Mouse (Mus musculus): ENCODE measurements around the gene Nudcd2.
A peak's percentile ranks its signal among the peaks of the same experiment; 100 is the strongest.

The Nudcd2 gene

DNA sequence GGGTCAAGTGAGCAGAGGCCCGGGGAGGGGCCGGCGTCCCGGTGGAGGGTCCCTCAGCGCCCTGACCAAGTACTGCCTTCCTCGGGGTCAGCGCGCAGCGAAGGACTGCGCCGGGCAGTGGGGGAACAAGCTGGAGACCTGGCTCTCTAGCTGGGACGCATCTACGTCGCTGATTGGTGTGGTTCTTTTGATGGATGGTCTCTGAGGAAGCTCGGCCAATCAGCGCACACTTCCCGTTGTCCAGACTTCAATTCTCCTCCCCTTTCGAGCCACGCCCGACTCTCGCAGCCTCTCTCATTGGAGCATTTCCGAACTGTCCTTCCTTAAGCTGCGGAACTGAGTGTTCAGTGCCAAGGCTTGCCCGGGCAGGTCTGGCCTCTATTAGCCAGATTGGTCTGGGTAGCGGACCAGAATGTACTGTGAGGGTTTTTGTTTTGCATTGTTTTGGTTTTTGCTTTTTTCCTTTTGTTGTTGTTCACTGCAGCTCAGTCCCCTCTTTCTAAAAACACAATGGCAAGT, 21.7 kb downstream of the Nudcd2 start, which contains the start of gene Ccng1:
TSS of gene Ccng1 (minus strand) at position 203 of the 519 bp plus-strand sequence.
- DNase-seq (ENCODE audit: low spot score): peak; percentile 92

DNA sequence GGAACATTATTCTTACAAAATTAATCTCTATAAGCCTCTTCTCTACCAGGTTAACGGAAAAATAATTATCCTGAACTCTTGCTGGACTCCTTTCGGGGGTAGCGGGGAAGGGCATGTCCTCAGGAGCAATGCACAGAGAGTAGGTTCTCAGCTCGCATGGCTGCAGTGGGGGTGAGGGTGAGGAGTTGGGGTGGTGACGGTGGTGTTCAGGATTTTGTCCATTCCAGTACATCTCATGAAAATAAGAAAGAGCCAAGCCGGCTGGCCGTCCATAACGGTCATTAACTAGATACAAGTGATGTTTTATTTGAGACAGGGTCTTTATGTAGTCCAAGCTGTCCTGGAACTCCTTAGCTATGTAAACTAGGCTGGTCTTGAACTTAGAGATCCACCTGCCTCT, 22.5 kb downstream of the Nudcd2 start:
- DNase-seq (ENCODE audit: low spot score): no peak

DNA sequence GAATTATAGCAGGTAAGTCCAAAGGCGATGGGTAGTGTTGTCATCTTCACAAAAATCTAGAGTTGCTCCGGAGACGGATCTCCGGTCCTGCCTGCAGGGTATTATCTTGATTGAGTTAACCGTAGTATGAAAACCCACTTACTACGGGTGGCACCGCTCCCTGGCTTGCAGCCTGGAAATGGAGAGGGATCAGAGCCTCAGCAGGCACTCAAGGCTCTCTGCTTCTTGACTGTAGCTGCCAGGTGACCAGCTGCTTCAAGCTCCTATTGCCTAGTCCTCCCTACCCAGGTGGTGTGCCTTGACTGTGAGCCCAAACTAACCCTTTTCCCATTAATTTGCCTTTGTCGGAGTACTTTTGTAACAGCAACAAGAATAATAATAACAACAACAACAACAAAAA, 26.4 kb downstream of the Nudcd2 start:
- DNase-seq (ENCODE audit: low spot score): no peak

DNA sequence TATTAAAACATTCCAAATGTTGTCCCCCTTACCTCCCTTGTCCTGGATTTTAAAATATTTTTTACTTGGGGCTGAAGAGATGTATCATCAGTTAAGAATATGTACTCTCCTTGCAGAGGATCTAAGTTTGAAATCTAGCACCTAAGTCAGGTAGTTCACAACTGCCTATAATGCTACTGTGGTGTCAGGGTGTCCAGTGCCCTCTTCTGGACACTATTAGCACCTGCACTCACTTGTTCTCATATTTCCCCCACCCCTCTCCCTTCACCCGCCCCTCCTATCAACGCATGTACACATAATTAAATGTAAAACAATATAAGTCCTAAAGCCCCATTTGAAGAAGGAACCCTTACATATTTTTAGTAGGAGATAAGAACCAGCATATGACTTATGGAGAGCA, 29.9 kb downstream of the Nudcd2 start:
- DNase-seq (ENCODE audit: low spot score): no peak

DNA sequence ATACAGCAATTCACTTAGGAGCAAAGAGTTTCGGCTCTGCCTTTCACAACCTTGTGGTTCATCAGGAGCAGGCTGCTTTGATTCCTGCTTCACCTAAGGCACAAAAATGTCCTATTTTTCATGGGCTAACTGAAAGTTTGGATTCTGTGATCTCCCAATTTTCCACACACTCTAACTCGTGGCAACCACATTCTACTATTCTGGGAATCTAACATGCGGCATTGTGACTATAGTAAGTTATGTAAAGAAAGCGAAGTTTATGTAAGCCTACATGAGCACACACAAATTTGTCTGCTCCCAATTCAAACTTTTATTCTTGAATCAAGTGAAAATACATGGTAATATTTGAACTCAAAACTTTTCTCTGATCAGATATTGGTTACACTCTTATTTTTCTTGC, 31.2 kb downstream of the Nudcd2 start:
- DNase-seq (ENCODE audit: low spot score): no peak

DNA sequence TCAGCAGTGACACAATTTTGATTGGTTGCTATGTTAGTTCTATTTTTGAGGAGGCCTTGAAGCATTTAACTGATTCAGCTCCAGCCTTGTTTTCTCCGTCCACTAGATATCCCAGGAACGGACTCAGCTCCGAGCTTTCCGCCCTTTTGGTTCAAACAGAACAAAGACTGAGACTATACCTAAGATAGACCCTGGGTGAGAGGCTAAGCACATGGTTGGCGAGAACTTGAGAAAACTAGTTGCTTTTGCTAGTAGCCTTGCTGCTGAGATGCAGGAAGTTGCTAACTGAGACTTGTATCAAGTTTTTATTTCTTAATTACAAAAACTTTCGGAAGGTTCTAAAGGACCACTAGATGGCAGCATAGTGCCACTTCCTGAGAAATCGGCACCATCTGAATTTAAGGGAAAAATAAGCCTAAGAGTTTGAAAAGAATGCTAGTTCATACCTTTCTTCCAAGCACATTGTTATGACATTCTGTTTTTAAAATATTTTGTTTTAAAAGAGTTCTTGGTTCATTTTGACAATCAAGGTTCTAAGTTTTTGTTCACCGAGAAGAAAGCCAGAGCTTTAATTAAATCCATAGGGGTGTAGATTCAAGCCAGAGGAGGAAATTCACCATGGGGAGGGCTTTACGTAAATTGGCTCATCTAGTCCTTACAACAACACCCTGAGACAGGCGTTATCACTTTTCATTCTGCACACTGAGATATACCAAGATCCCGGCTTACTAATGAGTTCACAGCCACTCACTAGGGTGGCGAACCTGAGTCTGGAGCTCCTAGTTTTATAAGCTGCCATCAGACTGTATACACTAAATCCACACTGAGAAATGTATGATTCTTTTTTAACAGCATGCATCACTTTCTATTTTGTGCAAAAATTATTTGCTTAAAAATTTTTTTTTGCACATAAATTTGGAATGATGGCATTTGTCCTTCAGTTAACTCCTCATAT, 42.1 kb downstream of the Nudcd2 start:
- DNase-seq (ENCODE audit: low spot score): no peak

DNA sequence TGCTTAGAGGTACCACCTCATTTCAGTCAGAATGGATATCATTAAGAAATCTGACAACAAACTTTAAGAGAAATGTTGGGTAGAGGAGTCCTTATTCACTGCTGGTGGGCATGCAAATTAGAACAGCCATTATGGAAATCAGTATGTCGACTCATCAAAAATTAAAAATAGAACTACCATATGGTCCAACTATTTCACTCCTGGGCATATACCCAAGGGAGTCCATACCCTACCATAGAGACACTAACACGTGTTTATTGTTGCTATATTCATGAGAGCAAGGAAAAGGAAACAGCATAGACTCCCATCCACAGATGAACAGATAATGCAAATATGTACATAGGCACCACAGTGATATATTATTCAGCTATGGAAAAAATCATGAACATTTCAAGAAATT, 48.4 kb downstream of the Nudcd2 start:
- DNase-seq (ENCODE audit: low spot score): no peak

DNA sequence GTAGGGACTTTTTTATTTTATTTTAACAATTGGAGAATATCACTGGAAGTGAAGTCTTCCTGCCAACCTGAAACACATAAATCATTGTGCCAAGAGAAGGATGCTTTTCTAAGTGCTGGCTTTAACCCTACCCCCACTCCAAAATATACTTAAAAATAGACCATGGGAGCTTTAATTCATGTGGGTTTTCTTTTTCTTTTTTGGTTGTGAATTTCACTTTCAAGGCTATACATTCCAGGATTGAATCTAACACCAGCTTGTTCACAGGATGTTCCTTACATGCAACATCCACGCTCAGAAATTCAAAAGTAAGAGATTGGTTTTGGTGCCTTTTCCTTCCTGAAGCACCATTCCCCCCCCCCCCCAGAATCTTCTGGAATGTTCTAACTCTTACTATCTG, 49.9 kb downstream of the Nudcd2 start:
- DNase-seq (ENCODE audit: low spot score): no peak

DNA sequence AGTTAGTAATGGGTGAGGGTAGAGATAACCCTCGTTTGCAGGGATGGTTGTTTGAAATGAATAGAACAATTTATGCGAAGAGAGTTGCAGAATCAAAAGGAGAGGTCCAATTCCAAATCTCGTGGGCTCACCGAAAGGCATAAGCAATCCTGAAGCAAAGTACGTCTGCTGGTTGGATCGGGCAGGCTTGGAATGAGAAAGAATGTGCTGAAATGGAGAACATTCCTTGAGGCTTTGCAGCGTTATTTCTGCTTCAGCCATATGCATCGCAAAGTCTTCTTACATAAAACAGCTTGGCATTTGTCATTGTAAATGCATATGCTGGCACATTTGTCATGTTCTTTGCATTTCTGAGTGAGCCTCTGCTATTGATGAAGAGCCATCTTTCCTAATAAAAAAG, 50.9 kb downstream of the Nudcd2 start:
- no peak for DNase-seq (ENCODE audit: low spot score)

DNA sequence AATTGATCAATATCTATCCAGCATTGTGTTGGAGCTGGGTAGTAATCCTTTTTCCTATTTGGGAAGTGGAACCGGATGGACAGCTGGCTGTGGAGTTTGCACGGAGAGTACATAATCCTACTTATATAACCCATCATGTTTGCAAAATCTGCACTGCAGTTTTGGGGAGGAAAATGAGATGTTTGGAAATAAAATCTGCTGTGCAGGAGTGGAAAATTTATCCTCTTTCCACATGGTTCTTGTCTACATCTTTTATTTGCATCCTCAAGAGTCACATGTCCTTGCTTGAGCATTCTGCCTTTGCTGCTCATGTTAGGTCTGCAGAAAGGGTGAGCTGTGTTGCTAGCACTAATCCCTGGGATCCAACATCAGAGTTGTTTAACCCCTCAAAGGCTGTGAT, 53.4 kb downstream of the Nudcd2 start:
- DNase-seq (ENCODE audit: low spot score): no peak

Measured in ovary, adult 18-20 months (tissue).